Mouse (Mus musculus) cerebellum, adult 18-20 months (tissue): ENCODE measurements around the gene Zfp940.
A peak's percentile ranks its signal among the peaks of the same experiment; 100 is the strongest.

Experiments
- DNase-seq, 2 experiments: peaks; one replicate each; pipeline ENCODE4 v3.0.0; 2021

The Zfp940 gene

DNA sequence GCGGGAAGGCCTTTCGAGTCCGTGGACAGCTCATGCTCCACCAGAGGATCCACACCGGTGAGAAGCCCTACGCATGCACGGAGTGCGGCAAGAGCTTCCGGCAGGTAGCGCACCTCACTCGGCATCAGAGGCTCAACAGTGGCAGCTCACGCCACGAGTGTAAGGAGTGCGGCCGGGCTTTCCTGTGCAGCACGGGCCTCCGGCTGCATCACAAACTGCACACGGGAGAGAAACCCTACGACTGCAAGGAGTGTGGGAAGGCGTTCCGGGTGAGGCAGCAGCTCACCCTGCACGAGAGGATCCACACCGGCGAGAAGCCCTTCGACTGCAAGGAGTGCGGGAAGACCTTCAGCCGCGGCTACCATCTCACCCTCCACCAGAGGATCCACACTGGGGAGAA, 60.6 kb downstream of the Zfp940 start:
- no peak for DNase-seq

DNA sequence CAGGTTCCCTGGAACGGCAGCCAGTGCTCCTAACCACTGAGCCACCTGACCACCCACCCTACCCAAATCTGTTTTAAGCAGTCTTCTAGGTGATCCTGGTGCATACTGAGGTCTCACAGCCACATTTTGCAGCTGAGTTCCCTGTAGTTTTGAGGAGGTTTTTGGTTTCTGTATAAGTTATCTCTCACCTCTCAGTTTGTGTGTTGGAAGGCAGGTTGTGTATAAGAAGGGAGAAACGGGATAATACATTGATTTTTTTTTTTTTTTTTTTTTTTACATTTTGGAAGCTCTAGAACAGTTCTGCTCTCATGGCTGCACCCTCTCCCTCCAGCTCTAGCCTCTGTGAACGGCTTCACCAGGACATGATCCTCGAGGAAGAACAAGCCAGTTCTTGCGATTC, 67.6 kb downstream of the Zfp940 start:
- DNase-seq, result no peak

DNA sequence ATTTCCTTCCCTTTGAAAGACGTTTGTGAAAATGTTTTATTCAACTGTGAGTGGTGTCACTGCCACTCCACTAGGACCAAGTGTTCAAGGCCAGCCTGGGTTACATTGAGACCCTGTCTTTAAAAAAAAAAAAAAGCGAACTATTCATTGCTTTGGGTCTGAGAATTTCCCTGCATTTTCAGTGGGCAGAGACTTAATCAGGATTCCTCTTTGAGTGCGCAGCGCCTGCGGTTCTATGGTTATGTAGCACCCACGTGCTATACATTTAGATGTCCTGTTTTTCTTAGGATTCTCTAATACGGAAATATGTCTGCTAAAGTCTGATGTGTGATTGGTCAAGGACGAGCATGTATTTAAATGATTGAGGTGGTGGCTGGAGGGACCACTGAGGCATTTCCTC, 68.4 kb downstream of the Zfp940 start:
- DNase-seq, result no peak

DNA sequence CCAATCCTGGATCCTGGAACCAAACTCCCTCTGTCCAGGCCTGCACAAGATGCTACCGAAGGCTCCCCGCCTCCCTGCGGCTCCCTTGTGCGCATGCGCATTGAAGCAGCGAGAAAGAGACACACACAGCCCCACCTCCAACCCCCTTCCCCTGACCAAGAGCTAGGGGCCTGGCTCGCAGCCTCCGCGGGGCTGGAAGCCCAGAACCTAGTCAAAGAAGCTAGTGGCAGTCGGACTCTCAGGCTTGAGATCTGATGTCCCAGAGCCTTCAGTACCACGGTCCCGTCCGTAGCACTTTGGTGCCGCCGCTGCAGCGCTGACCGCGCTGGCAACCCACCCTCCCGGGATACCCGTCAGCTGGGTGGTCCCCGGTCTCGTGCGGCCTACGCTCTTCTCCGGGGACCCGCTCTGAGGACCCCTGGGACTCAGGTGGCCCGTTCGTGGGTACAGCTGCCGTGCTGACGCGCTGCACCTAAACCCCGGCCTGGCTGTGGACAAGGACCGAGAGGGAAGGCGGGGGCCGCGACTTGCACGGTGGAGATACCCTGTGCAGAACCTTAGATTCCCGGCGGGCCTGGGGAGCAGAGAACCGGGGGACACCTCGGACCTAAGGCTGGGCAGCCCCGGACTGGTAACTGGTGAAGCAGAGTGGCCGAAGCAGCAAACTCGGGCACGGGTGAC, 69.5 kb downstream of the Zfp940 start, which contains the start of gene Zfp30:
Gene Zfp30, plus strand, starts transcription at position 128 of the 681 bp plus-strand sequence.
- peak; percentile 88 to 90 for DNase-seq
